Mouse (Mus musculus) hindbrain, embryonic 12.5 days (tissue): ENCODE results near the gene Cracr2b. TPM values are rescaled to one million over a fixed set of nuclear protein-coding genes. Genes with fewer than 3 reads are reported as not detected.
A peak's percentile ranks its signal among the peaks of the same experiment; 100 is the strongest.

Experiments
- ATAC-seq: fragments of 200-750 bp; cut with Nextera tagmentation; 2 replicates; pipeline ENCODE4 v1.8.0; 2017; ENCODE audit warnings: moderate TSS enrichment; ENCODE audit not compliant: low FRiP score
- H3K27ac ChIP-seq: fragments of 300-500 bp; sonication (generic); 2 replicates; pipeline ENCODE4 v1.5.1; 2016; ENCODE audit warnings: mild to moderate bottlenecking
- H3K27me3 ChIP-seq: fragments of 300-500 bp; sonication (generic); 2 replicates; pipeline ENCODE4 v1.6.1; 2016; ENCODE audit warnings: mild to moderate bottlenecking
- H3K36me3 ChIP-seq: fragments of 300-500 bp; sonication (generic); 2 replicates; pipeline ENCODE4 v1.6.1; 2016; ENCODE audit warnings: mild to moderate bottlenecking
- H3K4me1 ChIP-seq: fragments of 300-500 bp; sonication (generic); 2 replicates; pipeline ENCODE4 v1.6.1; 2016
- H3K4me2 ChIP-seq: fragments of 300-500 bp; sonication (generic); replicated peaks from 2 replicates; pipeline ENCODE4 v1.6.1; 2016; ENCODE audit warnings: mild to moderate bottlenecking
- H3K4me3 ChIP-seq: fragments of 300-500 bp; sonication (generic); 2 replicates; pipeline ENCODE4 v1.5.1; 2016; ENCODE audit warnings: mild to moderate bottlenecking
- H3K9ac ChIP-seq: fragments of 300-500 bp; sonication (generic); 2 replicates; pipeline ENCODE4 v1.6.1; 2016; ENCODE audit warnings: mild to moderate bottlenecking, moderate library complexity
- H3K9me3 ChIP-seq: fragments of 300-500 bp; sonication (generic); replicated peaks from 2 replicates; pipeline ENCODE4 v1.6.1; 2016; ENCODE audit warnings: mild to moderate bottlenecking
- WGBS: fragments of 180-500 bp; shearing (Covaris S2); methylation state at CpG from one replicate; pipeline ENCODE4 v1.1.7; 2016; 5-methylcytosine and 5-hydroxymethylcytosine counted together
- polyA plus RNA-seq: library from polyadenylated mRNA; unstranded; fragments of >200 nt; fragmentation: Nextera tagmentation; extraction: Ambion mirVana; gene quantifications from 2 replicates; pipeline ENCODE4 v1.2.1, GENCODE M21; 2016

Cracr2b gene
- polyA plus RNA-seq, 1 experiment from 2014 or later: 7.7 TPM

- H3K9ac ChIP-seq: peak overlapping the region; percentile 71
- no peaks in the 10 kb centered on the region; the same call in 1 of the 2 replicates for H3K27me3 ChIP-seq
- peak overlapping the region; percentile 42 for H3K4me3 ChIP-seq
- peak overlapping the region; percentile 63 for H3K4me2 ChIP-seq
- ATAC-seq: no peak
- peak overlapping the region; percentile 68 for H3K27ac ChIP-seq
- peaks cover 31% of the 10 kb centered on the region for H3K4me1 ChIP-seq
- no peaks in the 10 kb centered on the region for H3K9me3 ChIP-seq
- WGBS: 56% methylated on average over 5 of the region's 5 CpGs
- H3K36me3 ChIP-seq: peaks cover 45% of the 10 kb centered on the region
Measured at GRCm38 (mm10) chr7:141428701-141429100, 32.2 kb upstream of the Cracr2b start.

- Histone ChIP-seq H3K9ac (peak within 1 kb of the TSS; percentile 71), H3K27ac (peak within 1 kb of the TSS; percentile 68), H3K9me3 (no peaks in the 10 kb centered on the region), H3K4me2 (peak within 1 kb of the TSS; percentile 63), H3K4me1 (peaks cover 37% of the 10 kb centered on the region), H3K36me3 (peaks cover 45% of the 10 kb centered on the region), H3K27me3 (no peaks in the 10 kb centered on the region; the same call in 1 of the 2 replicates), H3K4me3 (peak within 1 kb of the TSS; percentile 42)
- WGBS: 2% methylated on average over 19 of the region's 19 CpGs
- ATAC-seq: peak; percentile 82
Measured at GRCm38 (mm10) chr7:141429310-141429709, 31.6 kb upstream of the Cracr2b start, which contains the start of gene Cend1. Cend1 (minus strand) TSS chr7:141429491.

GRCm38 (mm10) chr7:141429840-141430584, 30.9 kb upstream of the Cracr2b start:
- Histone ChIP-seq H3K4me1 (peaks cover 42% of the 10 kb centered on the region), H3K36me3 (peaks cover 45% of the 10 kb centered on the region), H3K27ac (no peak overlapping the region), H3K4me3 (no peak overlapping the region), H3K9ac (no peak overlapping the region), H3K27me3 (no peaks in the 10 kb centered on the region; the same call in 1 of the 2 replicates), H3K9me3 (no peaks in the 10 kb centered on the region), H3K4me2 (peak overlapping the region; percentile 63; the same call in 1 of the 2 replicates)
- 63% methylated on average over 9 of the region's 9 CpGs for WGBS
- 0 out of 2 replicates have a peak, but pooled peaks have one; percentile 15 for ATAC-seq

- peaks cover 45% of the 10 kb centered on the region for H3K36me3 ChIP-seq
- no peaks in the 10 kb centered on the region for H3K9me3 ChIP-seq
- no peak overlapping the region for H3K27ac ChIP-seq
- ATAC-seq: no peak
- H3K4me3 ChIP-seq: no peak overlapping the region
- H3K4me1 ChIP-seq: peaks cover 49% of the 10 kb centered on the region
- H3K9ac ChIP-seq: no peak overlapping the region
- H3K27me3 ChIP-seq: no peaks in the 10 kb centered on the region; the same call in 1 of the 2 replicates
- WGBS: 92% methylated on average over 9 of the region's 9 CpGs
- no peak overlapping the region for H3K4me2 ChIP-seq
Measured at GRCm38 (mm10) chr7:141430585-141431240, 30.2 kb upstream of the Cracr2b start.

- Histone ChIP-seq H3K27me3 (no peaks in the 10 kb centered on the region; the same call in 1 of the 2 replicates), H3K9me3 (no peaks in the 10 kb centered on the region), H3K27ac (no peak overlapping the region), H3K36me3 (peaks cover 41% of the 10 kb centered on the region), H3K9ac (peak overlapping the region; percentile 14; the same call in 1 of the 2 replicates), H3K4me3 (no peak overlapping the region), H3K4me1 (peaks cover 58% of the 10 kb centered on the region), H3K4me2 (no peak overlapping the region)
- ATAC-seq: no peak
- 94% methylated on average over 19 of the region's 19 CpGs for WGBS
Measured at GRCm38 (mm10) chr7:141431434-141432185, 29.3 kb upstream of the Cracr2b start.

- Histone ChIP-seq H3K9me3 (no peaks in the 10 kb centered on the region), H3K36me3 (peaks cover 37% of the 10 kb centered on the region), H3K4me1 (peaks cover 64% of the 10 kb centered on the region), H3K27me3 (no peaks in the 10 kb centered on the region; the same call in 1 of the 2 replicates), H3K4me3 (no peak overlapping the region; the same call in 1 of the 2 replicates), H3K4me2 (no peak overlapping the region), H3K27ac (no peak overlapping the region), H3K9ac (no peak overlapping the region)
- ATAC-seq: no peak
- WGBS: 82% methylated on average over 8 of the region's 8 CpGs
Measured at GRCm38 (mm10) chr7:141432186-141432611, 28.7 kb upstream of the Cracr2b start.

GRCm38 (mm10) chr7:141432741-141433516, 28.0 kb upstream of the Cracr2b start:
- H3K4me2 ChIP-seq: peak overlapping the region; percentile 76; the same call in 1 of the 2 replicates
- H3K27me3 ChIP-seq: no peaks in the 10 kb centered on the region
- WGBS: 86% methylated on average over 6 of the region's 6 CpGs
- H3K9ac ChIP-seq: peak overlapping the region; percentile 80; the same call in 1 of the 2 replicates
- peaks cover 34% of the 10 kb centered on the region for H3K36me3 ChIP-seq
- ATAC-seq: no peak
- peaks cover 67% of the 10 kb centered on the region for H3K4me1 ChIP-seq
- no peak overlapping the region for H3K4me3 ChIP-seq
- H3K27ac ChIP-seq: no peak overlapping the region
- no peaks in the 10 kb centered on the region for H3K9me3 ChIP-seq

- peak overlapping the region; percentile 80 for H3K9ac ChIP-seq
- no peaks in the 10 kb centered on the region for H3K27me3 ChIP-seq
- H3K4me2 ChIP-seq: peak overlapping the region; percentile 76
- H3K27ac ChIP-seq: peak overlapping the region; percentile 83
- H3K36me3 ChIP-seq: peaks cover 39% of the 10 kb centered on the region
- H3K4me1 ChIP-seq: peaks cover 61% of the 10 kb centered on the region
- H3K4me3 ChIP-seq: peak overlapping the region; percentile 53
- ATAC-seq: no peak
- no peaks in the 10 kb centered on the region for H3K9me3 ChIP-seq
- 77% methylated on average over 15 of the region's 15 CpGs for WGBS
Measured at GRCm38 (mm10) chr7:141433517-141434400, 27.1 kb upstream of the Cracr2b start.

- no peak for ATAC-seq
- WGBS: 13% methylated on average over 8 of the region's 8 CpGs
- Histone ChIP-seq H3K4me3 (peak overlapping the region; percentile 53), H3K27me3 (no peaks in the 10 kb centered on the region), H3K9me3 (no peaks in the 10 kb centered on the region), H3K4me2 (peak overlapping the region; percentile 76), H3K9ac (peak overlapping the region; percentile 80), H3K36me3 (peaks cover 44% of the 10 kb centered on the region), H3K27ac (peak overlapping the region; percentile 83), H3K4me1 (peaks cover 54% of the 10 kb centered on the region)
Measured at GRCm38 (mm10) chr7:141434464-141434863, 26.4 kb upstream of the Cracr2b start.

- WGBS: 7% methylated on average over 17 of the region's 17 CpGs
- peaks cover 50% of the 10 kb centered on the region for H3K36me3 ChIP-seq
- H3K27ac ChIP-seq: peak overlapping the region; percentile 83
- H3K4me3 ChIP-seq: peak overlapping the region; percentile 53
- no peaks in the 10 kb centered on the region for H3K9me3 ChIP-seq
- no peaks in the 10 kb centered on the region for H3K27me3 ChIP-seq
- H3K4me1 ChIP-seq: peaks cover 49% of the 10 kb centered on the region
- ATAC-seq: peak; percentile 17
- peak overlapping the region; percentile 80 for H3K9ac ChIP-seq
- H3K4me2 ChIP-seq: peak overlapping the region; percentile 76
Measured at GRCm38 (mm10) chr7:141435129-141435855, 25.6 kb upstream of the Cracr2b start.
